Mouse (Mus musculus): Measurements from ENCODE around the gene Prpf31. TPM values are rescaled to one million over a fixed set of nuclear protein-coding genes. Genes with fewer than 3 reads are reported as not detected.
A peak's percentile ranks its signal among the peaks of the same experiment; 100 is the strongest.

Prpf31 gene
- polyA plus RNA-seq, 1 experiment from 2014 or later: 24.9 TPM

DNA sequence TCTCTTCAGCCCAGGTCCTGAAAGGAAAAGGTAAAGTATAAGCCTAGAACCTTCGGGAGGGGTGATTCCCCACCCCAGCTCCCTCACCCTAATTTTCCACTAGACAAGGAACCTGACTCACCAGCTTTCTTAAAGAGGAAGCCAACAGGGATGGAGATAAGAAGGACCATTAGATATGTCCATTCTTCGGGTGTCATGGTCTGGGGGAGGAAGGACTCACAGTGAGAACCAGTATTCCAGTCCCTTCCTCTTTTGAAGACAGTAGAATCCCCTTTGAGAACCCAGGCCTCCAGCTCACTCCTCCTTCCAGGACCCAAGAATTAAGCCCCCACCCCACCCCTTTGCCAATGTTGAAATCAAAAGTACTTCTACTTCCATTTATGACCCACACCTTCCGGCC is 62.1 kb downstream of the Prpf31 start:
- 0 out of 2 replicates have a peak overlapping the region, but pooled peaks have one; percentile 88 for H3K27ac ChIP-seq (ENCODE audit: low read depth)
- H3K27me3 ChIP-seq (ENCODE audit: insufficient read depth, low read length): no peaks in the 10 kb centered on the region
- WGBS (ENCODE audit: insufficient replicate concordance): 15% methylated on average over 3 of the region's 3 CpGs
- H3K9me3 ChIP-seq (ENCODE audit: low read length): no peaks in the 10 kb centered on the region
- peaks cover 11% of the 10 kb centered on the region for H3K36me3 ChIP-seq (replicated peaks; ENCODE audit: insufficient read depth, low read length)
- H3K9ac ChIP-seq (replicated peaks): peak overlapping the region; percentile 79
- ATAC-seq (no peak), DNase-seq (no peak)
- H3K4me2 ChIP-seq (ENCODE audit: low read depth, low read length): peak overlapping the region; percentile 93
- peak overlapping the region; percentile 73 for H3K4me3 ChIP-seq (ENCODE audit: low read depth, low read length)
- H3K4me1 ChIP-seq (ENCODE audit: insufficient read depth): peaks cover 19% of the 10 kb centered on the region
- no peak for TF ChIP-seq CTCF (IDR thresholded peaks at IDR 0.05; ENCODE audit: low read depth)
- TF ChIP-seq EP300 (IDR thresholded peaks at IDR 0.05; ENCODE audit: low read depth): no peak

Small RNA genes within 50 kb of the gene (microRNA-seq; reads per million reads assigned to microRNA genes)
- gene Gm25100 (not detected), gene Mir3572 (2.4 reads per million)

Other genes starting within 250 kb of the Prpf31 start
- not detected in 2 replicates for gene Cacng8, start 239.3 kb upstream of the Prpf31 start, polyA plus RNA-seq (2015; fragmentation: Nextera tagmentation; extraction: Ambion mirVana)
- gene Cacng6, start 205.8 kb upstream of the Prpf31 start, polyA plus RNA-seq (2015; fragmentation: Nextera tagmentation; extraction: Ambion mirVana): 0.30 TPM in 1 of 2 replicates, not detected in the other
- 0.24 and 0.41 TPM in 2 replicates for gene Tarm1, start 127.4 kb upstream of the Prpf31 start, polyA plus RNA-seq (2015; fragmentation: Nextera tagmentation; extraction: Ambion mirVana)
- gene Oscar, start 13.8 kb upstream of the Prpf31 start, polyA plus RNA-seq (2015; fragmentation: Nextera tagmentation; extraction: Ambion mirVana): 0.12 TPM in 1 of 2 replicates, not detected in the other
- 385 and 415 TPM in 2 replicates for gene Ndufa3, start 12.6 kb upstream of the Prpf31 start, polyA plus RNA-seq (2015; fragmentation: Nextera tagmentation; extraction: Ambion mirVana)
- 8.8 and 9.8 TPM in 2 replicates for gene Tfpt, start 56 bp upstream of the Prpf31 start, polyA plus RNA-seq (2015; fragmentation: Nextera tagmentation; extraction: Ambion mirVana)
- 12.9 and 13.7 TPM in 2 replicates for gene Cnot3, start 15.3 kb downstream of the Prpf31 start, polyA plus RNA-seq (2015; fragmentation: Nextera tagmentation; extraction: Ambion mirVana)
- 7.0 and 7.8 TPM in 2 replicates for gene Leng1, start 35.9 kb downstream of the Prpf31 start, polyA plus RNA-seq (2015; fragmentation: Nextera tagmentation; extraction: Ambion mirVana)
- gene Tmc4, start 47.6 kb downstream of the Prpf31 start, polyA plus RNA-seq (2015; fragmentation: Nextera tagmentation; extraction: Ambion mirVana): 4.7 and 5.0 TPM in 2 replicates
- 46.1 and 50.9 TPM in 2 replicates for gene Tsen34, start 62.9 kb downstream of the Prpf31 start, polyA plus RNA-seq (2015; fragmentation: Nextera tagmentation; extraction: Ambion mirVana)
- gene Mboat7, start 63.5 kb downstream of the Prpf31 start, polyA plus RNA-seq (2015; fragmentation: Nextera tagmentation; extraction: Ambion mirVana): 14.8 and 16.1 TPM in 2 replicates
- gene Rps9, start 74.0 kb downstream of the Prpf31 start, polyA plus RNA-seq (2015; fragmentation: Nextera tagmentation; extraction: Ambion mirVana): 859 and 872 TPM in 2 replicates
- 5.6 and 7.0 TPM in 2 replicates for gene Pirb, start 90.4 kb downstream of the Prpf31 start, polyA plus RNA-seq (2015; fragmentation: Nextera tagmentation; extraction: Ambion mirVana)
- 0.12 TPM in 1 of 2 replicates, not detected in the other for gene Gm15448, start 195.7 kb downstream of the Prpf31 start, polyA plus RNA-seq (2015; fragmentation: Nextera tagmentation; extraction: Ambion mirVana)
- 2.0 and 2.8 TPM in 2 replicates for gene Pira2, start 215.1 kb downstream of the Prpf31 start, polyA plus RNA-seq (2015; fragmentation: Nextera tagmentation; extraction: Ambion mirVana)